Mouse (Mus musculus) ES-CJ7 (cell line): Measurements from ENCODE around the gene Ccm2.

Source experiments
- DNase-seq: peaks from one replicate; pipeline ENCODE4 v3.0.0; 2011; ENCODE audit warnings: low read depth, low spot score

Ccm2 gene

DNA sequence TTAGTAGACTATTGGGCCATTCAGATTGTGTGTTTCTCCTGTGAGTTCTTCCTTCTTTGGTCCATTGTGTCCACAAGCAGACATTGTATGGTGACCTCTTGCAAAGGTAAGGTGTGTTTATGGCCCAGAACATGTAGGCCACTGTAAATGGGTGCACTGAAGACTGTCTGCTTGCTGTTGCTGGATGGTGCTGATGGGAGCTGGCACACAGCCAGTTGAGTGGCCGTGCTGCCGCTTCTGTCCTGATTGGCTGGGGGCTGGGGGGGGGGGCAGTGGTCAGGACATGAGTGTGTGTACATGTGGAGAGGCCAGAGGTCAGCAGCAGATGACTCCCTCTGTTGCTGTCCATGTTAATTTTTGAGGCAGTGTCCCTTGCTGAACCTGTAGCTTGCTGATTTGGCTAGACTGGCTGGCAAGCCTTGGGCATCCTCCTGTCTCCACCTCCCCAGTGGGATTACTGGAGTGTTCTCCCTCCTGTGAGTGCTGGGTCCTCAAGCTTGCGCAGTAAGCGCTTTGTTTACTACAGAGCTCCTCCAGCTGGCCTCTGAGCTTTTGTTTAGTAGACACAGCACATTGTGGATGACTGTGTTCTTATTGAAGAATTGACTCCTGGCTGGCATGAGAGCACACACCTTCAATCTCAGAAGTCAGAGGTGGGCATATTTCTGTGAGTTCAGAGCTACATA, 33.5 kb downstream of the Ccm2 start:
- no peak for DNase-seq

DNA sequence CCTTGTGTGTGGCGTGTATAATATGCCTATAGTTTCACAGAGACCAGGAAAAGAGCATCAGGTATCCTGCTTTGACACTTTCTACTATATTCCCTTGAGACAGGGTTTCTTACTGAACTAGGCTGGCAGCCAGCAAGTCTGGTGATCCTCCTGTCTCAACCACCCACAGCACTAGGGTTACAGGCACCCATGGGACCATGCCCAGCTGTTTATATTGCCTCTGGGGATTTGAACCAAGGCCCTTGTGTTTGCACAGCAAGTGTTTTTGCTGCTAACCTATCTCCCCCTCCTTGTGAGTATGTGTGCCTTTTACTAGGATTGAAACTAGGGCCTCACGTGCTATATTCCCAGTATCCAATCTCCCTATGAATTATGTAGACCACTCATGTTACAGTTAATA, 34.9 kb downstream of the Ccm2 start:
- DNase-seq, result no peak

DNA sequence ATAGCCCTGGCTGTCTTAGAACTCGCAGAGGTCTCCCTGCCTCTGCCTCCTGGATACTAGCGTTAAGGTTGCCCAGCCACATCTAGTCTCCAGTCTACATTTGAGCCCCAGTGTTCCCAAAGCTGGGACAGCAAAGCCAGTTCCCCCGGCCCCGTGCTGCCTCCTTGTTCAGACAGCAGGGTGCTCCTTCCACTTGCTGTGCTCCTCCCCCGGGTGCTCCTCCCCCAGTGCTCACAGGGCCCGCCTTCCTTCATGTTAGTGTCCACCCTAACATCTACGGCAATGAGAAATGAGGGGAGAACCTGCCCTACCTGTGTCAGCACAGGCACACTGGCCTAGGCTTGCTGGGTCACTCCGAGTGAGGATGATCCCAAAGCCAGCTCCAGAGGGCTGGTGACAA, 39.1 kb downstream of the Ccm2 start:
- DNase-seq, result no peak

DNA sequence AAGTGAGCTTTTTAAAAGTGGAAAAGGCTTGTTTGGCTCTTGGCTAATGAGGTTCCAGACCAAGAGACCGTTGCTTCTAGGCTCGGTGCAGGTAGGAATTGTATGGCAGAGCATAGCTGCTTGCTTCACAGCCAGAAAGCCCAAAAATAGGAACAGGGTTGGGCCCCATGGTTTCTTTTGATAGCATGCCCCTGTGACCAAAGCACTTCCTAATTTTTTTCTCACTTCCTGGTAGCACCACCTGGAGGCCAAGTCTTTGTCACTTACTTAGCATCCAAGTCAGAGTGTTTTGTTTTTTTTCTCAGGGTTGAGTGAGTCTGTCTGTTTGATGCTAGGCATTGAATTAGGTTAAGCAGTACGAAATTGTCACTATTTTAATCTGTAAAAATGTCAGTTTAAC, 40.0 kb downstream of the Ccm2 start:
- DNase-seq, result no peak

DNA sequence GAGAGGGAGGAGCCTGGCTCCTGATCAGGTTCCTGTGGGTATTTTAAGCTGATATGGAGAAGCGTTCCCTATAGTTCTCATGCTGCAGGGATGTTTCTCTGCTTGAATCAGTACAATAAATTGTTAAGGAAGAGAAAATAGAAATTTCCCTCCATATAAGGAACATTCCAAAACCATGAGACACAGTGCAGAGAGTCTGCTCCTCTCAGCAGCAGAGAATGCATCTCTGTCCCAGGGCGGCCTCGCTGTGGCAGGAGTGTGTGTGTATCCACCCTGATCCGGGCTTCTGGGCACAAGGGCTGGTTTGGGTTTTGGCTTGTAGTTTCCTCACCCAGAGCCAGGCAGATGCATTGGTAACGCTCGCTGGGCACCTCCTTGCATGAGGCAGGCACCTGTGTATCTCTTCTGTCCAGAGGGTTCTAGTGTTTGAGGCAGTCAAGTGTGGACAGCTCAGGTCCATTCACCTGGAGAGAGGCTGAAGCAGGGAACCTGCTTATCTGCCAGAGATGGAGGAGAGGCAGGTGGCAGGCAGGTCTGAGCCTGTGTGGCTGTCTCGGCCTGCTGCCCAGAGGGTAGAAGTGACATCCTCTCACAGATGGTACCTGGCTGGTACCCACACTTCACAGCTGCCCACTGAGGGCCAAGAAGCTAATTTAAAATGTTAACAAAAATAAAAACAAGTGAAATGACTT, 40.7 kb downstream of the Ccm2 start:
- no peak for DNase-seq

DNA sequence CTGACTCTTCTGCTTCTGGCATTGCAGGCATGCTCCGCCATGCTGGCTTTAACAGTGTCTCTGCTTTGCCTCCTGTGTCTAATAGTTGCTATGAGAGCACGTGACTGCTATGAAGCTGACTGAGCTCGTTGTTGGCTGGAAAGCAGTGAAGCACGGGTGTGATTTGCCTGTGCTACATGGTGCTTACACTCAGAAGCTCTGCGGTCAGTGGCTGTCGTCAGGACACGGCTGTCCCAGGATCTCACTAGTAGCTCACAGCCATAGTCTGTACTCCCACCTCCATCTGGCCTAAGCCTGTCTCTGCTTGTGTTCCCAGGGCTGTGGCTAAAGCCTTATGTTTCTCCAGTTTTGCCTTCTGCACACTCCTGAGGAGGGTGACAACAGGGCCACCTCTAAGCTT, 41.6 kb downstream of the Ccm2 start:
- no peak for DNase-seq

DNA sequence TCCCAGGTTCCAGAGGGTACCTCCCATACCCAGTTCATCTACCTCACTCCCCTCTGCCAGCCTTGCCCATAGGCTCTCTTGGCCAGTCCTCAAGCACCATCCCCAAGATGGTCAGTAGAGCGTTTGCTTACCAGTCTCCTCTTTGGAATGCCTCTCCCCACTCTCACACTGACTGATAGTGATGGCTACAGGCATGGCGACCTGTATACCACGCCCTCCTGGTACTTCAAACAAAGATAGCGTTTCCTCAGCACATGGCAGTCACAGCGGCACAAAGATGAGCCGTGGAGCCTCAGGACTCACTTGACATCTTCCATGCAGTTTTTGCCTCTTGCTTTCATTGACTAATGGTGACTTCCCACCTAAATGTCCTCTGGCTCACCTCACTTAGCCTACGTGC, 43.2 kb downstream of the Ccm2 start:
- no peak for DNase-seq

DNA sequence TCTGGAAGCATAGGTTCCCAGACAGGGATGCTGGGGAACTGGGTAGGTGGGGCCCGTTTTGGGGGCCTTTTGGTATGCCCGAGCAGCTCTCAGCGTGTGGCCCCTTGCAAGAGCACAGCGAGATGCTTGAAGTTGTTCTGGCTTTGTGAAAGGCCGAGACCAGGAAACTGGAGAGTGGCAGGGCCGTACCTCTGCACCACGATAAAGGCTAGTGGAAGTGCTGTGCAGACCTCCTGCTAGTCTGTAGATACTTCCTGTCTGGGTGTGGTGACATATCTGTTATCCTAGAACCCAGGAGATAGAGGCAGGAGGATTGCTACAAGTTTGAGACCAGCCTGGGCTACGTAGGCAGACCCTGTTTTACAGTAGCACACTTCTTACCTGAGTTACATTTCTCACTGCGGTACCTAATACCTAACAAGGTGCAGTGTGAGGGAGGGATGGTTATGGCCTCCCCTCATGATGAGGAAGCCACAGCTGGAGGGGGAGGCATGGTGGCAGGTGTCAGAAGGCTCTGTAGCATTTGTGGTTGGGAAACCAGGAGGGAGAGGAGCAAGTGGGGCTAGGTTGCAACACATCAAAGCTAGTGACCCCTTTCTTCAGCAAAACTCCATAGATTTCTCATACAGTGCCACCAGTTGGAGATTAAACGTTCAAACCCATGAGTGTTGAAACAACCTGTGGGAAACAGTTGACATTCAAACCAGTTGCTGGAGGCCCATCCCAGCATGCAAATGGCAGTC, 44.4 kb downstream of the Ccm2 start:
- peak; percentile 35 for DNase-seq

DNA sequence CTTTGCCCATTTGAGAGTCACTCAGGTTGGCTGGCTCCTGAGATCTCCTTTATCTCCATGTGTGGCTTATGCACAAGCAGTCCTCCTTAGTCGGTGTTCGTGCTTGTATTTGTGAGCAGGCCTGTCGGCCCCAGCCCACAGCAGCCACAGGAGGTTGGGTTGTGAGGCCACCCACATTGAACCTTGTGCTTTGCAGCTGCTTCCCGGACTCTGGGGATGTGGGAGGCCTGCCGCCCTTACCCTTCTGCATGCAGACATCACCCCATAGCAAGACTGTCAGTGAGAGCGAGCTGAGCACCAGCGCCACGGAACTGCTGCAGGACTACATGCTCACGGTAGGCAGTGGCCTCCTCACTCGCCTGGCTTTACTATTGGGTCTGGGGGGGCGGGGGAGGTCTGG, 46.7 kb downstream of the Ccm2 start:
- DNase-seq, result no peak

DNA sequence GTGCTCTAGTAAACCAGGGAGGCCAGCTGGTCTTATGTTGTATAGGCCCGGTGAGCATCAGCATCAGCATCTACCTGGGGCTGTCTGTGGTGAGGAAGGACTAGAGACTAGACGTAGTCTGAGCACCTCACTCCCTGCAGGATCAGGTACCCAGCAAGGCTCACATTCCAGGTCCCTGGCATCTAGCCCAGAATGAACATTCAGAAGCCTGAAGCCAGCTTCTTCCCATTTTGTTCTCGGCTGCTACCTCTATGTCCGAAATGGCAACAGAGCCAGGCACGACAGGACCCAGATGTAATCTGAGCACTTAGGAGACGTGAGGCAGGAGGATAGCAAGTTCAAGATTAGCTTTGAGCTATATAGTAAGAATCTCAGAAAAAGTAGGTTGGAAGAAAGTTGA, 48.2 kb downstream of the Ccm2 start:
- DNase-seq, result no peak

DNA sequence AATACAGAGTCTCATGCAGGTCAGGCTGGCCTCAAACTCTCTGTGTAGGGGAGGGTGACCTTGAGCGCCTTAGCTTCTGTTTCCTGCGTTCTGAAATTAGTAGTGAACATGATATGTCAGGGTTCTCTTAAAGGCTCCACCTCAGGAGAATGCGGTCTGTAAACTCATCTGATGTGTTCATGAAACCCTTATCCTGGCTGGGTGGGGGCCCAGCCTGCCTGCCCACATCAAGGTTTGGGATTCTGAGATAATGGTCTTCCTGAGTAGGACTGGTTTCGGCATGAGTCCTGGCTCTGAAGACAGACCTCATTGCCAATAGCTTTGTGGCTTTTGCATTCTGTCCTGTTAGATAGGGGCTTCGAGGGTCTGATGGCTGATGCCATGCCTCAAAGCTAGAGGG, 48.7 kb downstream of the Ccm2 start:
- DNase-seq, result no peak

DNA sequence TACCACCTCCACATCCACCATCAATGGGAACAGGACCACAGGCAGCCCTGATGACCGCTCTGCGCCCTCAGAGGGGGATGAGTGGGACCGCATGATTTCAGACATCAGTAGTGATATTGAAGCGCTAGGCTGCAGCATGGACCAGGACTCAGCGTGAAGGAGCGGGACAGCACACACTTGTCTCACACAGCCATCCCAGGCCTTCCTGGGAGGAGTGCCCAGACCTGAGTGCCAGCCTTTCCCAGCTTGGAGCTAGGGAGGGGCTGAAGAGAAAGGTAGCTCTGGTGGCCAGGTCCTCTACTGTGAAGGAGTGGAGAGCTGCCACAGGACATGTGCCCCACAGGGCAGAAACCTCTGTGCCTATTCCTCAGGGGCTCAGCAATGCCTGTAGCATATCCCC, 49.5 kb downstream of the Ccm2 start:
- DNase-seq, result no peak

DNA sequence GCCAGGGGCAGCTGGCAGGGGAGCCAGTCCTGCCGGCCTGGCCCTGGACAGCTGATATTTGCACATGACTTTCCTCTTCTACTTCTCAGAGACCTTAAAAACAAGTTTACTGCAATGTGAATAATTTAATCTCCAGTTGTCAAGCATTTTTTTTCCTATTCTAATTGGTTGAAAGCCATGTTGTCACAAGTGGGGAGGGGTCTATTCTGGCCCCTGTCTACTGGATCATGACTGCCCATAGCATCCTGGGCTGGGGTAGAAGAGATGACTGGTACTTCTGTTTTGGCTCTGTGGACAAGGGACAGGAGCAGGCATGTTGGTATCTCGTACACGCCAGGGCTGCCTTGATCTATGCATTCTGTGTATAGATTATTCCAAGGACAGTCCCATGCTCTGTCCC, 49.9 kb downstream of the Ccm2 start:
- DNase-seq, result no peak

DNA sequence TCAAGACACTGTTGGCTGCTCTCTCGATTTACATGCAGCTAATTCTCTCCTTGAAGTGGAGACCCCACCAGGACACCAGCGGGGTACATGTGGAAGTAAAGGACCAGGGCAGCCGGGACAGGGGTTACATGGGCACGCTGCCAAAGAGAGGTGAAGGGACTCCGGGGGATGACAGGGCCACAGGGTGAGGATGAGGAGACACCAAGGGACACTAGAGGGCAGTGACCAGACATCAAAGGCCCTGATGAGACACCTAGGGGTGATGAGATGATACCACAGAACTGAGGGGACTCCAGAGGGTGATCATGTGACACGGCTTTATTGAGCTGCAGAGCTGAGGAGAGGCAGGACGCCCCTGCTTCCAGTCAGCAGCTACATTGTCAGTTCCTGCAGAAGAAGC, 50.8 kb downstream of the Ccm2 start:
- DNase-seq, result no peak

DNA sequence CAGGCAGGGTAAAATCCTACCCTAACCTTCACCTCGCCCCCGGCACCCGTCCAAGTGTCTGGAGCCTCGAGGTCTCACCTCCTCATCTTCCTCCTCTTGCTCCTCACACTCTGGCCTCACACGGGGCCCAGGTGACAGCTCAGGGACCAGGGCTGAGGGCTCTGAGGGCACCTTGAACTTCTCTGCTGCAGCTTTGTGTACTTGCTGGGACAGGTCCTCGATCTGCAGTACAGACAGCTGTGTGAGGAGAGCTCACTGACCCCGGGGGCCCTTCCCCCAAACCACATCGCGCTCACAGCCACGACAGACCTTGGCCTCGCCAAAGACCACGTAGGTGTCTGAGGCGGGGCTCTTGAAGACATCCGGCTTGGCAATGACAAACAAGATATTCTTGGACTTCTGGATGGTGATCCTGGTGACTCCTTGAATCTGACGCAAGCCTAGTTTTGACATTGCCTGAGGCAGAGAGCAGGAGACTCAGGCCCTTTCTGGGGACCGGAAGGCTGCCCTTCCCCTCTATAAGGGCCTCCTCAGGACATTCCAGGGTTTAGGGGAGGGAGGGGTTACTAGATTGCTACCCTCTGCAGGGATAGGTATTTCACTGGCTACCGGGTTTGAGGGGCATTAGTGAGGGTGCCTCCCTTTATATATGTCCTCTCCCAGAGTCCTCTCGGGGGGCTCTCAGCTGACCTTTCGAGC, 51.7 kb downstream of the Ccm2 start:
- no peak for DNase-seq

DNA sequence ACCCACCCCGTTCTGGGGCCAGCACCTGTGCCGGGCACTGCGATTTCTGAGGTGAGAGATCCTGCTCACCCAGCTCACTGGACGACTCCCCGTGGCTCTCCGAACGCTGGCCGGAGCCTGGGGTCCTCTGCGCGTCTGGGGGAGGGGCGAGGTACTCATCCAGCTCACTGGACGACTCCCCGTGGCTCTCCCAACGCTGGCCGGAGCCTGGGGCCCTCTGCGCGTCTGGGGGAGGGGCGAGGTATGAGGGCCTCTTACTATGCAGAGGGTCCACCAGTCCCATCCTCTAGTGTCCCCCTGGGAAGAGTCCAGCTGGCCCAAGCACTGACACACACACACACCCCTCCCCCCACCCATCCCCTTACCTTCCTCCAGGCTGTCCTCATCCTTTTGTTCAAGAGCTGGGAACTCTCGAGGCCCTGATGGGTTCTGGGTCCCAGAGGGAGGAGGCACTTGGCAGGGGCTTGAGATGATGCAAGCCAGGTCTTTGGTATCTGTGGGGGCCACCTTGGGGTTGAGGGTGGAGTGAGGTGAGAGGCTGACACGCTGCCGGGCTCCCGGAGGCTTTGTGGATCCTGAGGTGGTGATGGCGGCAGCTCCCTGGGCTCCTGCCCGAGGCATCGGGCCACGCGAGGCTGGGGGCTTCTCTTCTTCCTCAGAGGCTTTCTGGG, 52.5 kb downstream of the Ccm2 start:
- no peak for DNase-seq

DNA sequence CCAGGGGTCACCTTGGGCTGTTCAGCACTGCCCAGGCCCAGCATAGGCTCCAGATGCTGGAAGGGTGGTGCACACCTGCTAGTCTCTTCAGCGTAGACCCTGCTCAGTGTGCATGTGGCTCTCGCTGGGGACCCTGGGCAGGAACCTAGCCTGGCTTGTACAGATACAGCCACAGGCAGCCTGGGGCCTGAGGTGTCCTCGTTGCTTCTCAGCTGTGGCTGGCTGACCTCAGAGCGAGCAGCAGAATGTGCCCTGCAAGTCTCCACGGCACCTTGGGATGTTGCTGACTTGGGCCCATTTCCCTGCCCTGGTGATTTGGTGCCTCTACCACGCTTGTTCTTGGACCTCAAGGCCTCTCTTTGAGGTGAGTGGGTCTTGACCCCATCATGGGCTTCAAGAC, 53.1 kb downstream of the Ccm2 start:
- DNase-seq, result no peak

DNA sequence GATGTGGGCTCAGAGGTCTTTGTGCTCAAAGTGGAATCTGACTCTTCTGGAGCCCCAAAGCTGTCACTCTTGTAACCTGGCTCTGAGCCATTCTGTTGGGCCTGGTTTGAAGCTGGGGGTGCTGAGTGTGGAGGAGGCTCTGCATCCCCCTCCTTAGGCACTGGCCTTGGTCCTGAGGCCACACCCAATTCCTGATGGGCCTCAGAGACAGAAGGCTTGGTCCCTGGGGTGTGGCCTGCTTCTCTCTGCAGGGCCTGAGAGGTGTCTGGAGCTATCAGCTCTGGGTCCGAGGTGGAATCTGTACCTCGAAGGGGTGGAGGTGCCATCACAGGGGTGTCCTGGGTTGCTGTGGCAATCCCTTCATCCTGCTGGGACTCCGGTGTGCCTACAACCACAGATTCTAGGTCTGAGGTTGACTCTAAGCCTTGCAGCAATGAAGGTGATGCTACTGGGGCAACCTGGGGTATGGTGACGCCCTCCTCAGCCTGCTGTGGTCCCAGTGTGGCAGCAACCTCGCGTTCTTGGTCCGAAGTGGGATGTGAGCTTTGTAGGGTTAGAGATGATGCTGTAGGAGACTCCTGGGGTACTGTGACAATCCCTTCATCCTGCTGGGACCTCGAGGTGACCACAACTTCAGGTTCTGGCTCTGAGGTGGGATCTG, 53.7 kb downstream of the Ccm2 start:
- DNase-seq, result no peak

DNA sequence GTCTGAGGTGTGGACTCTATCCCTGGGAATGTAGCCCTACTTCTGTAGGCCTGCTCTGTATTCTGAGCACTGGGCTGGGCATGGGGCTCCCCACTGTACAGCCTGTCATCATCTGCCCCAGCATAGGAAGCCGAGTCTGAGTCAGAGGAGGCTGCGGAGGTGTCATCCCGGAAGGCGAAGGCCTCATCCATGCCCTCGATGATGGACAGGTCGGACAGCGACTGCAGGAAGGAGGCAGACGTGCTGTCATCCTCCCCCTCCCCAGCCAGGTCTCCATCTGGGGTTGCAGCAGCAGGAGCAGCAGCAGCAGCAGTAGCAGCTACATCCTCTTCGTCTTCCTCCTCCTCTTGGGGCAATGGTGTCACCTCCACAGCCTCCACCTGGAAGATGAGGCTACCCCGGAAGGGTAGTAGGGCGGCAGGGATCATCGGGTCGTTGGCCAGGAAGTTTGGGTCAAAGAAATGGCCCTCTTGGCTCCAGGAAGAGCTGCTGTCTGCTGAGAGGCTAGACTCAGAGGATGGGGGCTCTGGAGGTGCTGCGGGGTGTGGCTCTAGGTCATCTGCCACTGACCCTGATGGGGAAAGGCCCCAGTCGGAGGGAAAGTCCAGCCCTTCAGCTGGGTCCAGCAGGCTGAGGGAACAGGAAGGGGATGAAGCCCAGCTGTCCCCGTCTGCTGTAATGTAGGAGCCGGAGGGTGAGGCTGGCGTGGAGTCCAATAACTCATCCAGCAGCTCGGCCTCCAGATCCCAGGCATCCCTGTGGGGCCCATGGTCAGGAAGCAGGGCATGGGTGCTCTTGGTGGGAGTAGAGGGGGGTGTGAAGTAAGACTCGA, 55.2 kb downstream of the Ccm2 start:
- DNase-seq, result no peak

DNA sequence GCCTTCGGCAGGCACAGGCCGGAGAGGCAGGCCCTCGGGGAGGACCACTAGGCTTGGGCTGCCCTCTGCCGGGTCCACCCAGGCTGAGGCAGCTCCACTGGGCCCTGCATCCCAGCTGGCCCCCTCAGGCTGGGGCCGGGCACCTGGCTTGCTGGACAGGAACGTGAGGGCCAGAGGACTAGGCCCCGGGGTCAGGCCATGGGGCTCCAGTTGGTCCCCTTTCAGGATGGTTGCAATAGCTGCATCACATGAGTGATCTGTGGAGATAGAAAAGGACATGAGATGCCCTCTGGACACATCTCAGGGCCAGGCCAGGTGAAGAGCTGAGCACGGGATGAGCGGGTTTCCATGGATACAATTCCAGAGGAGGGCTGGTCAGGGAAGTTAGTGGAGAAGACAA, 56.0 kb downstream of the Ccm2 start:
- DNase-seq, result no peak
